Mouse (Mus musculus) intestine, postnatal 0 days (tissue): Measurements from ENCODE around the gene Nat9. TPM values are rescaled to one million over a fixed set of nuclear protein-coding genes. Genes with fewer than 3 reads are reported as not detected.

Experiments
- ATAC-seq: fragments of 200-750 bp; cut with Nextera tagmentation; 2 replicates; pipeline ENCODE4 v1.8.0; 2017; ENCODE audit warnings: mild to moderate bottlenecking, moderate TSS enrichment, moderate library complexity
- H3K27ac ChIP-seq: fragments of 300-500 bp; sonication (generic); 2 replicates; pipeline ENCODE4 v1.5.1; 2014; ENCODE audit warnings: mild to moderate bottlenecking, low read depth, low read length, moderate library complexity
- H3K27me3 ChIP-seq: fragments of 300-500 bp; sonication (generic); replicated peaks from 2 replicates; pipeline ENCODE4 v1.6.1; 2014; ENCODE audit warnings: low read length, mixed read lengths; ENCODE audit not compliant: control insufficient read depth, insufficient read depth
- H3K36me3 ChIP-seq: fragments of 300-500 bp; sonication (generic); 2 replicates; pipeline ENCODE4 v1.6.1; 2014; ENCODE audit warnings: mild to moderate bottlenecking, moderate library complexity; ENCODE audit not compliant: control insufficient read depth, insufficient read depth
- H3K4me1 ChIP-seq: fragments of 300-500 bp; sonication (generic); replicated peaks from 2 replicates; pipeline ENCODE4 v1.6.1; 2014; ENCODE audit warnings: antibody characterized with exemption, low read length, mixed read lengths; ENCODE audit not compliant: control insufficient read depth, insufficient read depth
- H3K4me2 ChIP-seq: fragments of 300-500 bp; sonication (generic); replicated peaks from 2 replicates; pipeline ENCODE4 v1.6.1; 2014; ENCODE audit warnings: low read depth, mild to moderate bottlenecking, moderate library complexity
- H3K4me3 ChIP-seq: fragments of 300-500 bp; sonication (generic); 2 replicates; pipeline ENCODE4 v1.5.1; 2014; ENCODE audit warnings: low read depth, low read length
- H3K9ac ChIP-seq: fragments of 300-500 bp; sonication (generic); 2 replicates; pipeline ENCODE4 v1.6.1; 2014; ENCODE audit warnings: mild to moderate bottlenecking, low read depth, low read length
- H3K9me3 ChIP-seq: fragments of 300-500 bp; sonication (generic); 2 replicates; pipeline ENCODE4 v1.6.1; 2016; ENCODE audit warnings: mixed run types; ENCODE audit not compliant: control insufficient read depth
- CTCF ChIP-seq: sonication (generic); IDR thresholded peaks from 2 replicates; pipeline ENCODE4 v1.5.1; 2016; ENCODE audit warnings: low read depth, mild to moderate bottlenecking, control low read depth, antibody characterized with exemption, moderate library complexity
- WGBS: fragments of 180-500 bp; shearing (Covaris S2); extraction: QIAGEN DNeasy Blood & Tissue Kit; methylation state at CpG from one replicate; pipeline ENCODE4 v1.1.7; 2014; 5-methylcytosine and 5-hydroxymethylcytosine counted together
- polyA plus RNA-seq: library from polyadenylated mRNA; unstranded; fragments of >200 nt; fragmentation: Nextera tagmentation; extraction: Ambion mirVana; gene quantifications from 2 replicates; pipeline ENCODE4 v1.2.1, GENCODE M21; 2015

Nat9 gene
- polyA plus RNA-seq, 1 experiment from 2014 or later, result 35.0 TPM

- no peak for ATAC-seq
- peaks cover 7% of the 10 kb centered on the region; the same call in 1 of the 2 replicates for H3K36me3 ChIP-seq
- H3K27me3 ChIP-seq, result no peaks in the 10 kb centered on the region
- H3K27ac ChIP-seq, result no peak overlapping the region
- H3K9ac ChIP-seq, result no peak overlapping the region
- no peaks in the 10 kb centered on the region; the same call in 1 of the 2 replicates for H3K4me1 ChIP-seq
- no peak overlapping the region for H3K4me2 ChIP-seq
- H3K9me3 ChIP-seq, result no peaks in the 10 kb centered on the region
- no peak overlapping the region for H3K4me3 ChIP-seq
- 46% methylated on average over 9 of the region's 9 CpGs for WGBS
- TF ChIP-seq CTCF, result no peak
Observed at GRCm38 (mm10) chr11:115192180-115192579, 4.5 kb upstream of the Nat9 start.

- Histone ChIP-seq H3K36me3 (peaks cover 7% of the 10 kb centered on the region; the same call in 1 of the 2 replicates), H3K27me3 (no peaks in the 10 kb centered on the region), H3K4me3 (no peak overlapping the region), H3K9ac (no peak overlapping the region), H3K4me2 (no peak overlapping the region), H3K27ac (no peak overlapping the region), H3K9me3 (no peaks in the 10 kb centered on the region), H3K4me1 (no peaks in the 10 kb centered on the region; the same call in 1 of the 2 replicates)
- ATAC-seq, result no peak
- 84% methylated on average over 6 of the region's 6 CpGs for WGBS
- no peak for TF ChIP-seq CTCF
Observed at GRCm38 (mm10) chr11:115189304-115189703, 1.6 kb upstream of the Nat9 start.

GRCm38 (mm10) chr11:115188539-115189231 is 1.0 kb upstream of the Nat9 start:
- TF ChIP-seq CTCF, result peak; percentile 23
- Histone ChIP-seq H3K27me3 (no peaks in the 10 kb centered on the region), H3K9ac (no peak overlapping the region), H3K4me3 (no peak overlapping the region), H3K9me3 (no peaks in the 10 kb centered on the region), H3K4me2 (no peak overlapping the region), H3K36me3 (peaks cover 7% of the 10 kb centered on the region; the same call in 1 of the 2 replicates), H3K27ac (no peak overlapping the region), H3K4me1 (no peaks in the 10 kb centered on the region; the same call in 1 of the 2 replicates)
- no peak for ATAC-seq
- 86% methylated on average over 13 of the region's 13 CpGs for WGBS

DNA sequence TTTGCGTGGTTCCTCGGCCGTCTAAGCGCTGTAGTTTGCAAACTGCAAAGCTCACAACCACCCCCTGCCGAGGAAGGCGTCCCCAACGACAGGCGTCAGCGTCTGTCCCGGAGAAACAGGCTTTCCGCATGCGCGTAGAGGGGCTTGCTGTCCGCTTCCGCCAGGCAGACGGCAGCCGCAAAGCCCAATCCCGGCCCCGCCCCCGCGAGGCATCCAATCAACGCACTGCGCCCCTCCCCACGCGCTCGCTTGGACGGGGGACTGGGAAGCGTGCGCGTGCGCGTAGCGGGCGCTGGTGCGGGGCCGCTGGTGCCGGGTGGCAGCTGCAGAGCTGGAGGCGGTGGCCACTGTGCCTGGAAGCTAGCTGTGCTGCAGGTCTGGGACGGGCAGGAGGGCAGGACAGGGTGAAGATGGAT is 427 bp downstream of the Nat9 start, which contains the start of gene Tmem104:
Tmem104 (plus strand) TSS at position 264 of the 416 bp plus-strand sequence.
- Histone ChIP-seq H3K27ac (peak within 1 kb of the TSS; percentile 85), H3K9ac (peak within 1 kb of the TSS; percentile 62), H3K4me2 (peak within 1 kb of the TSS; percentile 88), H3K4me1 (no peaks in the 10 kb centered on the region; the same call in 1 of the 2 replicates), H3K4me3 (peak within 1 kb of the TSS; percentile 70), H3K27me3 (no peaks in the 10 kb centered on the region), H3K36me3 (peaks cover 7% of the 10 kb centered on the region; the same call in 1 of the 2 replicates), H3K9me3 (no peaks in the 10 kb centered on the region)
- under 1% methylated on average over 39 of the region's 39 CpGs for WGBS
- peak; percentile 60 for TF ChIP-seq CTCF
- ATAC-seq, result peak; percentile 84

DNA sequence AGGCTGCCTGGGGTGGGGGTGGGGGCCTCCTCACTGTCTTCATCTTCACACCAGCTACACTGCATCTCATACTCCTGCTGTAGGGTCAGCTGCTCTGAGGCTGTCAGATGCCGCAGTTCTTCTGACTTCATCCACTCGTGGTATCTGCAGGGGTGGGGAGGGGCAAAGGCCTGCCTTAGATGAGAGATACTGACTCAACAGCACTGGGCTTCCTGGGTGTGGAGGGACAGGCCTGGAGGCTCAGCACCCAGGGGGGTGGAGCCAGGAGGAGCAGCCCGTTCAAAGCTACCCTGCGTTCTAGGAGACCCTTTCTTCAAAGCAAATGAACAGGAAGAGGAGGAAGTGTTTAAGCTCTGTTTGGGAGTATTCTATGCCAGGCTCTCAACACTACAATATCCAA is 2.7 kb downstream of the Nat9 start:
- Histone ChIP-seq H3K4me2 (no peak overlapping the region), H3K9me3 (no peaks in the 10 kb centered on the region), H3K4me3 (no peak overlapping the region), H3K4me1 (no peaks in the 10 kb centered on the region; the same call in 1 of the 2 replicates), H3K27me3 (no peaks in the 10 kb centered on the region), H3K27ac (peak overlapping the region; percentile 54; the same call in 1 of the 2 replicates), H3K36me3 (peaks cover 21% of the 10 kb centered on the region; the same call in 1 of the 2 replicates), H3K9ac (no peak overlapping the region)
- no peak for TF ChIP-seq CTCF
- 30% methylated on average over 4 of the region's 4 CpGs for WGBS
- ATAC-seq, result peak; percentile 21

DNA sequence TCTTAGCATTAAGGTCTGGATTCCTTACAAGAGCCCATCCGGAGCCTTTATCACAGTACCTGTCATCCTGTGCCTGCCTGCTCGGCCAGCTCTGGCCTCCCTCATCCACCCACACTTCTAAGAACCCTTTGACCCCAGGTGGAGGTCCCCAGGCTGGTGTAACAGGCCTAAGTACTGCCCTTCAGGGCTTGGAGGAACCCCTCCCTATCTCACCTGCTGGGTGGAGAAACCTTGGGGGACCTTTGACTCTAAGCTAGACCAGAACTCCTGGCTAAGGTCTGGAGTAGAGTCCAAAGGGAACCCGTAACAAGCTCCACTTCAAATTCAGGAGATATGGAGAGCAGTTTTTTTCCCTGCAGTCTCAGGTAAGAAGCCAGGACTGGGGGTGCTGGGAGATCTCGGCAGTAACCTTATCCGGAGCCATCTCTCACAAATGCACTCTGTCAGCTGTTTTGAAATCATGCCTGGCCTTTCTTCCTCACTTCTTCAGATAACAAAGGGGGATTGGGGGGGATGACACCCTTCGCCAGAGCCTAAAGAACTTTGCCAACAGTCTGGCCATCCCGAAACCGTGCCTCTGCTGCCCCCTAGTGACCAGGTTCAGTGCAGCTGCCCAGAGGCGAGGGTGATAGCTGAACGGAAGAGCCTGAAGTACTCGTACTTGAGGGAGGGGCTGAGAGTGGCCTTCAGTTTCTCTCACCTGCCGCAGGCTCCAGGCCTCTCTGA is 5.6 kb downstream of the Nat9 start:
- H3K36me3 ChIP-seq, result peaks cover 31% of the 10 kb centered on the region; the same call in 1 of the 2 replicates
- H3K4me3 ChIP-seq, result no peak overlapping the region
- H3K27me3 ChIP-seq, result no peaks in the 10 kb centered on the region
- no peak overlapping the region for H3K9ac ChIP-seq
- peaks cover 6% of the 10 kb centered on the region; the same call in 1 of the 2 replicates for H3K4me1 ChIP-seq
- no peak overlapping the region for H3K4me2 ChIP-seq
- 13% methylated on average over 12 of the region's 12 CpGs for WGBS
- ATAC-seq, result peak; percentile 44
- H3K9me3 ChIP-seq, result no peaks in the 10 kb centered on the region
- H3K27ac ChIP-seq, result peak overlapping the region; percentile 46; the same call in 1 of the 2 replicates
- peak; percentile 96 for TF ChIP-seq CTCF
